Mouse (Mus musculus) neural tube, embryonic 14.5 days (tissue): ENCODE measurements around the gene Rims1. TPM values are rescaled to one million over a fixed set of nuclear protein-coding genes. Genes with fewer than 3 reads are reported as not detected.

Source experiments
- ATAC-seq: fragments of 200-750 bp; cut with Nextera tagmentation; 2 replicates; pipeline ENCODE4 v1.8.0; 2017; ENCODE audit warnings: low read depth, mild to moderate bottlenecking, moderate TSS enrichment, moderate library complexity
- H3K27ac ChIP-seq: fragments of 300-500 bp; sonication (generic); 2 replicates; pipeline ENCODE4 v1.5.1; 2014; ENCODE audit warnings: low read depth, mild to moderate bottlenecking, control low read depth, low read length, moderate library complexity, mixed read lengths
- H3K27me3 ChIP-seq: fragments of 300-500 bp; sonication (generic); 2 replicates; pipeline ENCODE4 v1.6.1; 2014; ENCODE audit warnings: low read length; ENCODE audit not compliant: control insufficient read depth, insufficient read depth
- H3K36me3 ChIP-seq: fragments of 300-500 bp; sonication (generic); 2 replicates; pipeline ENCODE4 v1.6.1; 2014; ENCODE audit warnings: low read length, mixed read lengths; ENCODE audit not compliant: control insufficient read depth, insufficient read depth
- H3K4me1 ChIP-seq: fragments of 300-500 bp; sonication (generic); 2 replicates; pipeline ENCODE4 v1.6.1; 2014; ENCODE audit warnings: low read length; ENCODE audit not compliant: control insufficient read depth, insufficient read depth
- H3K4me2 ChIP-seq: fragments of 300-500 bp; sonication (generic); 2 replicates; pipeline ENCODE4 v1.6.1; 2014; ENCODE audit warnings: mild to moderate bottlenecking, low read depth, low read length, control low read depth
- H3K4me3 ChIP-seq: fragments of 300-500 bp; sonication (generic); 2 replicates; pipeline ENCODE4 v1.5.1; 2014; ENCODE audit warnings: low read depth, low read length, control low read depth, mixed read lengths
- H3K9ac ChIP-seq: fragments of 300-500 bp; sonication (generic); replicated peaks from 2 replicates; pipeline ENCODE4 v1.6.1; 2014; ENCODE audit warnings: low read depth, mild to moderate bottlenecking, control low read depth, low read length, mixed read lengths
- H3K9me3 ChIP-seq: fragments of 300-500 bp; sonication (generic); 2 replicates; pipeline ENCODE4 v1.6.1; 2016; ENCODE audit warnings: low read length; ENCODE audit not compliant: control insufficient read depth
- WGBS: fragments of 180-500 bp; shearing (Covaris S2); extraction: QIAGEN DNeasy Blood & Tissue Kit; methylation state at CpG from one replicate; pipeline ENCODE4 v1.1.7; 2014; 5-methylcytosine and 5-hydroxymethylcytosine counted together
- polyA plus RNA-seq: library from polyadenylated mRNA; unstranded; fragments of >200 nt; fragmentation: Nextera tagmentation; extraction: Ambion mirVana; gene quantifications from 2 replicates; pipeline ENCODE4 v1.2.1, GENCODE M21; 2014

Gene Rims1
- polyA plus RNA-seq, 1 experiment from 2014 or later = 28.4 TPM

DNA sequence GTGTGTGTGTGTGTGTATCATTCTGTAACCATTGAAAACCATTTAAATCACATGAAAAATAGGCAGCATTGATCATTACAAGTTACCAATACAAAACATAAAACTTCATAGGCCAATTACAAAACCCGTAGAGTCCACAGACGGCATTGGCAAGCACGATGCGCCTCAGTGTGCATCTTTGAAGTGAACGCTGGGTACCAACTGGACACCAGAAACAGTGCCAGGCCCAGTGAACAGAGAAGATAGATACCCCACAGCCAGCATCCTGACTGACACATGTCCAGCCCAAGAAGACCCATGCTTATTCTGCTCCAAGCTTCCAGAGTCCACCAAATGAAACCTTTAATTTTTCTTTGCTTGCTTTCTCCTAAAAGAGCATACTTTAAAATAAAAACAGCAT, 18.2 kb downstream of the Rims1 start:
- no peaks in the 10 kb centered on the region for H3K27me3 ChIP-seq
- H3K36me3 ChIP-seq = no peaks in the 10 kb centered on the region
- H3K9me3 ChIP-seq = no peaks in the 10 kb centered on the region
- no peak overlapping the region for H3K4me2 ChIP-seq
- no peak overlapping the region for H3K9ac ChIP-seq
- H3K4me3 ChIP-seq = no peak overlapping the region
- H3K27ac ChIP-seq = no peak overlapping the region
- WGBS = 93% methylated on average over 5 of the region's 5 CpGs
- ATAC-seq = no peak
- no peaks in the 10 kb centered on the region for H3K4me1 ChIP-seq

DNA sequence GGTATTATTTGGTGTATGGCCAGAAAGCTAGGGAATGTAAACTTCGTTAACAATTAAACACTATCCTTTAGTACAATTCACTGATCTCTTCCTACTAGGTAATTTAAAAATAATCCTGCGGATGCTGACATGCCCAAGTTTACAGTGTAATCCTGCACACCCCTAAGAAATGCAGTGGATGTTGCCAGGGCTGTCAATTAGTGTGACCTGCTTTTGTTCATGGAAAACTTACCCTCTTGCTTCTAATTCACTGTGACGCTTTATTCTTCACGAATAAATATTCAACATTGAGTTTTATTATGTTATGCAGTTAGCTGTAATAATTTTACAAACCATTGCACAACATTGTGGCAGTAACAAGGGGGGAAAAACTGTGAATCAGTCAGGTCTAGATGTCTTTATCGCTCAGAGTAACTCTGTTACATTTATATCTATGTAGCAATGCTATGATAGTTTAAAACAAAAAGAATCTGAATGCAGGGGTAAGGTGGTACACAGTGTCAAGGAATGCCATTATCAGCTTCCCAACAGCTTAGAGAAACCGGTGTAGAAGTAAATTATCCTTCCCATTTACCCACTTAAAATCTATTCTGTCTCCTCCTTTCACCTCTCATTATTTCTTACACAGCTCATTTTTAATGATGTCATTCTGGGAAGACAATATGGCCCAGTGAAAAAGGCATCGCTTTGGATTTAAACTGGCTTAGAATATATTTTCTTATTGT, 35.1 kb downstream of the Rims1 start:
- Histone ChIP-seq H3K4me2 (no peak overlapping the region), H3K27me3 (no peaks in the 10 kb centered on the region), H3K4me1 (no peaks in the 10 kb centered on the region), H3K36me3 (no peaks in the 10 kb centered on the region), H3K9ac (no peak overlapping the region), H3K9me3 (no peaks in the 10 kb centered on the region), H3K4me3 (no peak overlapping the region), H3K27ac (no peak overlapping the region)
- 55% methylated on average over 7 of the region's 7 CpGs for WGBS
- no peak for ATAC-seq

DNA sequence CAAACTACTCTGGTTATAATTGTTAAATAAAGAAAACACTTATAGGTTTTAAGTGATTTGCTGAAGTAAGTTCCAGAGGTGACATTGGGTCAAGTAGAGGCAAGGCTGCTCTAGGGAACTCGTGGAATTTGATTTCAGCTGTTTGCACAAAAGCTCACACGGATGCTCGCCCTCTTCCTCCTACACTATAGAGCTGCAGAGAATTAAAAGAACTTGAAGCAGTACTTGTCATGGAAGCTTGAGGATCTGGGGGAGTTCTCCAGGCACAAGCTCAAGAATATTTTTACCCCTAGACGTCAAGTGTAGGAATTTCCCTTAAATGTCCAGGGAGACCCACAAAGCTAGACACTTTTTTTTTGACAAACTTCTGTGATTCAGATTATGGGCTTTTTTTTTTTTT, 42.4 kb downstream of the Rims1 start:
- H3K4me2 ChIP-seq = no peak overlapping the region
- no peak overlapping the region for H3K27ac ChIP-seq
- ATAC-seq = no peak
- H3K9me3 ChIP-seq = no peaks in the 10 kb centered on the region
- 91% methylated on average over 4 of the region's 4 CpGs for WGBS
- H3K36me3 ChIP-seq = no peaks in the 10 kb centered on the region
- H3K4me3 ChIP-seq = no peak overlapping the region
- H3K9ac ChIP-seq = no peak overlapping the region
- no peaks in the 10 kb centered on the region for H3K4me1 ChIP-seq
- no peaks in the 10 kb centered on the region for H3K27me3 ChIP-seq

DNA sequence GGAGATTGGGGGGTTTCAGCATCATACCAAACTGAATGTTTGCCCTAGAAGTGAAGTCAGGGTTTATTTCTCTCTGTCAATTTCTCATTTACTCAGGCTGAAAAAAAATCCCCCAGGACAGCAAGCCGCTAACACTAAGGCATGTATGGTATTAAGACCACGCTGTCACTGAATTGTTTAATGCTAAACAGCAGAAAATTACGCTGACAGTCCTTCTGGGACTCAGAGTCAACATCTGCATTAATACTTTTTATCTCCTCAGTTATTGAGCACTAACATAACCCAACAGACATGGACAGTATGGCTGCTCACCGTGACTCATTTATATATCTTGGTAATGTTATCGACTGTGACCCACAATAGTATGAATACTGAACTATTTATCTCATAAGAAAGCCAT, 43.0 kb downstream of the Rims1 start:
- H3K9me3 ChIP-seq = no peaks in the 10 kb centered on the region
- H3K27ac ChIP-seq = no peak overlapping the region
- H3K9ac ChIP-seq = no peak overlapping the region
- no peaks in the 10 kb centered on the region for H3K4me1 ChIP-seq
- ATAC-seq = 0 out of 2 replicates have a peak, but pooled peaks have one; percentile 8
- no peaks in the 10 kb centered on the region for H3K36me3 ChIP-seq
- WGBS = 61% methylated on average over 5 of the region's 5 CpGs
- no peaks in the 10 kb centered on the region for H3K27me3 ChIP-seq
- no peak overlapping the region for H3K4me3 ChIP-seq
- no peak overlapping the region for H3K4me2 ChIP-seq

DNA sequence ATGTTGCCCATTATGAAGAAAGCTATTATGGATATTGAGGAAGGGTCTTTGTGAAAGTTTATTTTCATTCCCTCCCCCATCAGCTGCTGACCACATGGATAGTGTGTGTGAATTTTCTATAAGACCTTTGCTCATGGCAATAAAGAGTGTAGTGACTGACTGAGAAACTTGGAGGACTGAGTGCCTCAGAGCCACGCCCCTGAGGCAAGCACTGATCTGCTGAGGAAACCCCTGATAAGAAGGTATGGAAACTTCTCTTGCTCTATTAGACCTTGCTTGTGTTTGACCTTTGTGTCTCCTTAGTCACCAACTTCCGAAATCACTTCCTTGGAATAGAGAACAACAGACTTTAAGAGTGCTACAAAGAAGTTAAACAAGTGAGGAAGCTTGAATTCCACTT, 55.3 kb downstream of the Rims1 start:
- ATAC-seq = no peak
- Histone ChIP-seq H3K4me1 (no peaks in the 10 kb centered on the region), H3K9ac (no peak overlapping the region), H3K27ac (no peak overlapping the region), H3K27me3 (no peaks in the 10 kb centered on the region), H3K4me2 (no peak overlapping the region), H3K9me3 (no peaks in the 10 kb centered on the region), H3K4me3 (no peak overlapping the region), H3K36me3 (no peaks in the 10 kb centered on the region)
- WGBS = 82% methylated on average over 2 of the region's 2 CpGs

DNA sequence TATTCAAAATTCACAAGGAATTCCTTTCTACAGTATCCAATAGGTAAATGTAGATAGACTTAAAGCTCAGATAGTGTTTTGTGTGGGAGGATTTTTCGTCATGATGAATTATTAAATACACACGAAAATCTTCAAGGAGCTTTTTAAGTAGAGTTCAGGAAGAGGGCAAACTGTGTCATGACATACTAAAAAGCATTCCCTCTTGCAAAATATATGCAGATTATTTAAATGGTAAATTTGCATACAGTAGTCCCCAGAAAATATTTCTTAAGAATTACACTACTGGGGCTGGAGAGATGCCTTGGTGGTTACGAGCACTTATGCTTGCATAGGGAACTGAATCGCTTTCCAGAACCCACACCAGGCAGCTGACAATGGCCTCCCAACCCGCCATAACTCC, 61.1 kb downstream of the Rims1 start:
- H3K9me3 ChIP-seq = no peaks in the 10 kb centered on the region
- H3K27me3 ChIP-seq = no peaks in the 10 kb centered on the region
- H3K4me1 ChIP-seq = no peaks in the 10 kb centered on the region
- H3K4me2 ChIP-seq = no peak overlapping the region
- WGBS = 84% methylated on average over 5 of the region's 5 CpGs
- no peak overlapping the region for H3K27ac ChIP-seq
- no peak overlapping the region for H3K9ac ChIP-seq
- no peak overlapping the region for H3K4me3 ChIP-seq
- no peaks in the 10 kb centered on the region for H3K36me3 ChIP-seq
- ATAC-seq = no peak

DNA sequence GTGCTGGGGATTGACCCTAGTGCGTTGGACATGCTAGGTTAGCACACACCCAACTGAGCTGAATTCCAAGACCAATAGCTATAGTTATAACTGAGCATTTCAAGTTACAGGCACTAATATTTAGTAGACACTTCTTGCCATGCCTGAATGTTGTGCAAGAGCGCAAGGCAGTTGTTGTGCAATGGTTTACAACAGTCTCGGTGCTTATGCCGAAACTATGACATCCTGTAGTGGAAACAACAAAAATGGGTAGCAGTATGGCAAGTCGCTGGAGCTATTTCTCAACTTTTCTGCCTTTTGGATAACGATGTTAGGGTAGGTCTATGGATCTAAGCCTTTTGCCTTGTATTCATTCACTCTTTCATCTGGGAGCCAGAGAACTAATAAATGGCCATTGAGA, 68.3 kb downstream of the Rims1 start:
- 92% methylated on average over 6 of the region's 6 CpGs for WGBS
- no peaks in the 10 kb centered on the region for H3K4me1 ChIP-seq
- H3K9ac ChIP-seq = no peak overlapping the region

DNA sequence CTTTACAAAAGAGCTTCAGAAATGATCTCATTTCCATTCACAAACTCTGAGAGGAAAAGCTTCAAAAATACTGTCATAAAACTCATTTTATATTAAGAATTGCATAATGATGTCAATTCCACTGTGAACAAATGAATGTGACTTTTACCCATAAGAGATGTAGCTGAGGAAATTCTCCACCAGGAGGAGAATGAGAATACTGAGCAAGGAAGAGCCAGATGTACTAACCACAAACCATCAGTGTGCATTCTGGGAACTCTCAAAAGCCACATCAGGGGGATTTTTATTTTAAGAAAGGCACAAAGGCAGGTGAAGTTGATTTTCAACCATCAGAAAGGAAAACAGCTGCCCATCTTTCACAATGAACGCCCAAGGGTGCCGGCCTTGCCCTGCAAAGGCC, 71.4 kb downstream of the Rims1 start:
- 95% methylated on average over 2 of the region's 2 CpGs for WGBS
- Histone ChIP-seq H3K9me3 (no peaks in the 10 kb centered on the region), H3K4me3 (no peak overlapping the region), H3K27ac (no peak overlapping the region), H3K27me3 (no peaks in the 10 kb centered on the region), H3K4me1 (no peaks in the 10 kb centered on the region), H3K9ac (no peak overlapping the region), H3K4me2 (no peak overlapping the region), H3K36me3 (no peaks in the 10 kb centered on the region)
- no peak for ATAC-seq

More for the DNA sequence above, 68.3 kb downstream of the Rims1 start:
- Histone ChIP-seq H3K4me3 (no peak overlapping the region), H3K9me3 (no peaks in the 10 kb centered on the region), H3K27me3 (no peaks in the 10 kb centered on the region), H3K36me3 (no peaks in the 10 kb centered on the region), H3K27ac (no peak overlapping the region), H3K4me2 (no peak overlapping the region)
- no peak for ATAC-seq

DNA sequence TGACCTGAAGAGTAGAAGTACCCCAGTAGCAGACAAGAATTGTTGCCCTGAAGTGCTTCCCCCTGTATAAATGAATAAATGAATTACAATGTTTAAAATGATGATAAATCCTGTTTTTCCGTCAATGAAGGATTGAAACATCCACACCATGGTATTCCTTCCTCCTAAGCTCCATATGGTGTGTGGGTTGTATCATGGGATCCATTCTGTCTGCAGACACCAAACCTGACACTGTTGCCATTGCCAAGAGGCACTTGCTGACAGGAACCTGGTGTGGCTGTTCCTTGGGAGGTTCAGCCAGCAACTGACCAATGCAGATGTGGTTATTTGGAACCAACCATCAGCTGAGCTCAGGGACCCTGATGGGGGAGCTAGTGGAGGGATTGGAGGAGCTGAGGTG, 72.5 kb downstream of the Rims1 start:
- H3K4me1 ChIP-seq = no peaks in the 10 kb centered on the region
- ATAC-seq = no peak

More for the DNA sequence above, 72.5 kb downstream of the Rims1 start:
- Histone ChIP-seq H3K4me2 (no peak overlapping the region), H3K4me3 (no peak overlapping the region), H3K9me3 (no peaks in the 10 kb centered on the region), H3K27me3 (no peaks in the 10 kb centered on the region), H3K27ac (no peak overlapping the region), H3K36me3 (no peaks in the 10 kb centered on the region), H3K9ac (no peak overlapping the region)
- WGBS = 92% methylated on average over 1 of the region's 1 CpGs
